Mouse (Mus musculus): Measurements from ENCODE around the gene Vil1. TPM values are rescaled to one million over a fixed set of nuclear protein-coding genes. Genes with fewer than 3 reads are reported as not detected.

Gene Vil1
- polyA plus RNA-seq, 1 experiment from 2014 or later = 0.19 TPM

DNA sequence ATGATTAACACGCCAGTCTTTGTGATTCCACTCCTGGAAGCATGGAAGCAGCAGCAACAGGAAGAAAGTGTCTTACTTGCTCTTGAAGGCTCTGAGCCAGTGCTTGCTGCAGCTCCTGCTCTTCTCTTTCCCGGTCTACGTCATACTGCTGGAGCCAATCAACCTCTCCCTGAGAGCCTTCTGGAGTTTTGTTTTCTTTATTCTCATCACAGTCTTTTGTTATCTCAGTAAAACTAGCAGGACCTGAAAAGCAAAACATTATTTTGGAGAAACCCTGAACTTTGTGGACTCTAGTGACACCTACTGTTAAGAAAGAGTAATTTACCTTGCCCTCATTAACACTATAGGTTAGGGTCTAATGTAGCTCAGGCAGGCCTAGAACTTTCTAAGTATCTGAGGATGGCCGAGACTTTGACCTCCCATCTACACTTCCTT lies 43.5 kb downstream of the Vil1 start:
- no peak overlapping the region for H3K4me3 ChIP-seq (ENCODE audit: low read depth, low read length)
- ATAC-seq (peak; percentile 56; the same call in 1 of the 2 replicates), DNase-seq (no peak)
- H3K9me3 ChIP-seq (ENCODE audit: low read length) = no peaks in the 10 kb centered on the region
- TF ChIP-seq CTCF (IDR thresholded peaks at IDR 0.05; ENCODE audit: low read depth) (peak; percentile 74), EP300 (IDR thresholded peaks at IDR 0.05; ENCODE audit: low read depth) (no peak)
- 53% methylated on average over 4 of the region's 4 CpGs for WGBS (ENCODE audit: insufficient replicate concordance)
- H3K4me1 ChIP-seq (ENCODE audit: insufficient read depth) = no peaks in the 10 kb centered on the region
- H3K36me3 ChIP-seq (replicated peaks; ENCODE audit: insufficient read depth, low read length) = peaks cover 60% of the 10 kb centered on the region
- no peaks in the 10 kb centered on the region for H3K27me3 ChIP-seq (ENCODE audit: insufficient read depth, low read length)
- H3K4me2 ChIP-seq (ENCODE audit: low read depth, low read length) = no peak overlapping the region
- no peak overlapping the region for H3K9ac ChIP-seq (replicated peaks)
- H3K27ac ChIP-seq (ENCODE audit: low read depth) = no peak overlapping the region

GRCm38 (mm10) chr1:74460273-74460672 lies 51.1 kb downstream of the Vil1 start:
- Histone ChIP-seq H3K27me3 (ENCODE audit: insufficient read depth, low read length) (no peaks in the 10 kb centered on the region), H3K9ac (replicated peaks) (no peak overlapping the region), H3K4me1 (ENCODE audit: insufficient read depth) (no peaks in the 10 kb centered on the region), H3K4me3 (ENCODE audit: low read depth, low read length) (no peak overlapping the region), H3K36me3 (replicated peaks; ENCODE audit: insufficient read depth, low read length) (peaks cover 49% of the 10 kb centered on the region), H3K9me3 (ENCODE audit: low read length) (no peaks in the 10 kb centered on the region), H3K4me2 (ENCODE audit: low read depth, low read length) (no peak overlapping the region), H3K27ac (ENCODE audit: low read depth) (no peak overlapping the region)
- DNase-seq (peak; percentile 46), ATAC-seq (no peak)
- 78% methylated on average over 2 of the region's 2 CpGs for WGBS (ENCODE audit: insufficient replicate concordance)
- no peak for TF ChIP-seq EP300 (IDR thresholded peaks at IDR 0.05; ENCODE audit: low read depth)
- peak; percentile 71 for TF ChIP-seq CTCF (IDR thresholded peaks at IDR 0.05; ENCODE audit: low read depth)

MicroRNAs encoded within 50 kb of the gene (microRNA counts, 519-probe panel; counts per million panel counts)
- 6,687 counts per million, percentile 79 among the panel's probes with 10 or more counts for microRNA mmu-miR-26b

Small RNA genes lying within 50 kb of the gene (microRNA-seq; reads per million reads assigned to microRNA genes)
- 67,944 reads per million, percentile 100 among the genes with 10 or more reads in this experiment for gene Mir26b

Other genes with a start within 250 kb of the Vil1 start
- not detected in 2 replicates for gene Cxcr1, start 214.7 kb upstream of the Vil1 start, polyA plus RNA-seq (2015; fragmentation: Nextera tagmentation; extraction: Ambion mirVana)
- gene Arpc2, start 173.3 kb upstream of the Vil1 start, polyA plus RNA-seq (2015; fragmentation: Nextera tagmentation; extraction: Ambion mirVana) = 238 and 254 TPM in 2 replicates
- gene Gpbar1, start 130.8 kb upstream of the Vil1 start, polyA plus RNA-seq (2015; fragmentation: Nextera tagmentation; extraction: Ambion mirVana) = 0.20 and 0.22 TPM in 2 replicates
- gene Aamp, start 124.6 kb upstream of the Vil1 start, polyA plus RNA-seq (2015; fragmentation: Nextera tagmentation; extraction: Ambion mirVana) = 105 and 109 TPM in 2 replicates
- 46.7 and 50.0 TPM in 2 replicates for gene Pnkd, start 124.4 kb upstream of the Vil1 start, polyA plus RNA-seq (2015; fragmentation: Nextera tagmentation; extraction: Ambion mirVana)
- 18.5 and 18.7 TPM in 2 replicates for gene Tmbim1, start 103.8 kb upstream of the Vil1 start, polyA plus RNA-seq (2015; fragmentation: Nextera tagmentation; extraction: Ambion mirVana)
- 0.11 TPM in 1 of 2 replicates, not detected in the other for gene Catip, start 47.3 kb upstream of the Vil1 start, polyA plus RNA-seq (2015; fragmentation: Nextera tagmentation; extraction: Ambion mirVana)
- gene Slc11a1, start 34.2 kb upstream of the Vil1 start, polyA plus RNA-seq (2015; fragmentation: Nextera tagmentation; extraction: Ambion mirVana) = 12.8 and 15.1 TPM in 2 replicates
- 40.0 and 40.4 TPM in 2 replicates for gene Ctdsp1, start 17.9 kb upstream of the Vil1 start, polyA plus RNA-seq (2015; fragmentation: Nextera tagmentation; extraction: Ambion mirVana)
- gene Cnot9, start 96.7 kb downstream of the Vil1 start, polyA plus RNA-seq (2015; fragmentation: Nextera tagmentation; extraction: Ambion mirVana) = 23.2 and 23.3 TPM in 2 replicates
- 0.20 and 0.28 TPM in 2 replicates for gene Plcd4, start 133.5 kb downstream of the Vil1 start, polyA plus RNA-seq (2015; fragmentation: Nextera tagmentation; extraction: Ambion mirVana)
- gene Usp37, start 134.9 kb downstream of the Vil1 start, polyA plus RNA-seq (2015; fragmentation: Nextera tagmentation; extraction: Ambion mirVana) = 4.9 and 5.4 TPM in 2 replicates
- gene Zfp142, start 178.9 kb downstream of the Vil1 start, polyA plus RNA-seq (2015; fragmentation: Nextera tagmentation; extraction: Ambion mirVana) = 0.77 and 1.1 TPM in 2 replicates
- gene Bcs1l, start 178.9 kb downstream of the Vil1 start, polyA plus RNA-seq (2015; fragmentation: Nextera tagmentation; extraction: Ambion mirVana) = 5.2 and 5.8 TPM in 2 replicates
- 10.8 and 11.1 TPM in 2 replicates for gene Rnf25, start 192.0 kb downstream of the Vil1 start, polyA plus RNA-seq (2015; fragmentation: Nextera tagmentation; extraction: Ambion mirVana)
- gene Stk36, start 192.1 kb downstream of the Vil1 start, polyA plus RNA-seq (2015; fragmentation: Nextera tagmentation; extraction: Ambion mirVana) = 0.30 and 0.32 TPM in 2 replicates

Measured in liver, postnatal 0 days (tissue).